Mouse (Mus musculus): ENCODE data around the gene Sgca. TPM values are rescaled to one million over a fixed set of nuclear protein-coding genes. Genes with fewer than 3 reads are reported as not detected.

Sgca gene
- polyA plus RNA-seq (2014; fragmentation: Illumina TruSeq; extraction: RNeasy Lipid Tissue Mini Kit (QIAGEN cat#74804); ENCODE audit: insufficient read depth, low read depth, low replicate concordance), result 3.8 TPM

GRCm38 (mm10) chr11:94976199-94976598 lies at the start of gene Sgca:
Gene Sgca (minus strand): TSS chr11:94976327.

DNA sequence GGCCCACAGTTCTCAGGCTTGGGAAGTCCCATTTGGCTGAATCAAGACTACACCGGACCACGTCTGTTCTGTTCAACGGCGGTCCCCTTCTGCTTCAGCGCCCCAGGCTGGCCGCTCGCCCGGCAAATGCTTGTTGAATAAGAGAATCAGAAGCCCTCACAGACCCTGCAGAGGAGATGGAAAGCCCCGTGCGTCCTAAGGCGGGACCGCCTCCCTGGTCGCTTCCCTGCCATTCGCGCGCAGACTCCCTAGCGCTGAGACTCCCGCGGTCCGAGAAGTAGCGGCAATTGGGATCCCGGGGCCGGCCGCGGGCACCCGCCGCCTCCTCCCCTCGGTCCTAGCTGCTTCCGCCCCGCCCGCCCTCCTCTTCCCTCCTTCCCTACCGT lies 33.5 kb upstream of the Sgca start, which contains the start of gene Samd14:
Gene Samd14 (plus strand): TSS at position 251 of the 386 bp plus-strand sequence.

GRCm38 (mm10) chr11:94990749-94991577 lies 14.8 kb upstream of the Sgca start, which contains the start of gene Ppp1r9b:
Gene Ppp1r9b (plus strand): TSS chr11:94991035.

DNA sequence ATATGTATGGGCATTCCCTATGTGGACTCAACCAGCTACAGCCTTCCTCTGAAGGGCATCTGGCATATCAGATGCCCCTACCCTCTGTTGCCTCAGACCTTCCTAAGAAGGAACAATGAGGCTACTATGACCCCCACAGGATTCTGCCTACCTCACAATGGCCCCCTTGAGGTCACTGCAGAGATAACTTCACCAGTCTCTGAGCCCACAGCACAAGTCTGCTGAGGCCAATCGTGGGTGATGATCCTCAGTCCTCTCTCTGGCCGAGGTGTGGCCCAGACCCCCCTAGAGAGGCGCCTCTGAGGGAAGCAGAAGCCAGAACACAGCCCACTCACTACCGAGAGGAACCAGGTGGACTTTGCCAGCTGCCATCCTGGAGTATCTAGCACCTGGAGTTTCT lies 8.7 kb downstream of the Sgca start, which contains the start of gene Hils1:
Gene Hils1 (plus strand): TSS at position 175 of the 400 bp plus-strand sequence.

GRCm38 (mm10) chr11:94936045-94936444 lies 40.1 kb downstream of the Sgca start, which contains the start of gene Col1a1:
Gene Col1a1 (plus strand): TSS chr11:94936224.

Other genes with a start within 250 kb of the Sgca start
- not detected for gene Cdc34b, start 234.5 kb downstream of the Sgca start, polyA plus RNA-seq (2014; fragmentation: Illumina TruSeq; extraction: RNeasy Lipid Tissue Mini Kit (QIAGEN cat#74804); ENCODE audit: insufficient read depth, low read depth, low replicate concordance)
- not detected for gene Tmem92, start 193.6 kb downstream of the Sgca start, polyA plus RNA-seq (2014; fragmentation: Illumina TruSeq; extraction: RNeasy Lipid Tissue Mini Kit (QIAGEN cat#74804); ENCODE audit: insufficient read depth, low read depth, low replicate concordance)
- 42.1 TPM for gene Col1a1, start 40.1 kb downstream of the Sgca start, polyA plus RNA-seq (2014; fragmentation: Illumina TruSeq; extraction: RNeasy Lipid Tissue Mini Kit (QIAGEN cat#74804); ENCODE audit: insufficient read depth, low read depth, low replicate concordance)
- not detected for gene Hils1, start 8.7 kb downstream of the Sgca start, polyA plus RNA-seq (2014; fragmentation: Illumina TruSeq; extraction: RNeasy Lipid Tissue Mini Kit (QIAGEN cat#74804); ENCODE audit: insufficient read depth, low read depth, low replicate concordance)
- 42.2 TPM for gene Ppp1r9b, start 14.7 kb upstream of the Sgca start, polyA plus RNA-seq (2014; fragmentation: Illumina TruSeq; extraction: RNeasy Lipid Tissue Mini Kit (QIAGEN cat#74804); ENCODE audit: insufficient read depth, low read depth, low replicate concordance)
- gene Samd14, start 33.6 kb upstream of the Sgca start, polyA plus RNA-seq (2014; fragmentation: Illumina TruSeq; extraction: RNeasy Lipid Tissue Mini Kit (QIAGEN cat#74804); ENCODE audit: insufficient read depth, low read depth, low replicate concordance), result 3.7 TPM
- gene Pdk2, start 65.0 kb upstream of the Sgca start, polyA plus RNA-seq (2014; fragmentation: Illumina TruSeq; extraction: RNeasy Lipid Tissue Mini Kit (QIAGEN cat#74804); ENCODE audit: insufficient read depth, low read depth, low replicate concordance), result 24.0 TPM
- 43.5 TPM for gene Itga3, start 100.5 kb upstream of the Sgca start, polyA plus RNA-seq (2014; fragmentation: Illumina TruSeq; extraction: RNeasy Lipid Tissue Mini Kit (QIAGEN cat#74804); ENCODE audit: insufficient read depth, low read depth, low replicate concordance)
- not detected for gene Dlx3, start 143.8 kb upstream of the Sgca start, polyA plus RNA-seq (2014; fragmentation: Illumina TruSeq; extraction: RNeasy Lipid Tissue Mini Kit (QIAGEN cat#74804); ENCODE audit: insufficient read depth, low read depth, low replicate concordance)
- gene Dlx4, start 169.9 kb upstream of the Sgca start, polyA plus RNA-seq (2014; fragmentation: Illumina TruSeq; extraction: RNeasy Lipid Tissue Mini Kit (QIAGEN cat#74804); ENCODE audit: insufficient read depth, low read depth, low replicate concordance), result 0.34 TPM